Mouse (Mus musculus): ENCODE results near the gene C1ql1.

The C1ql1 gene

DNA sequence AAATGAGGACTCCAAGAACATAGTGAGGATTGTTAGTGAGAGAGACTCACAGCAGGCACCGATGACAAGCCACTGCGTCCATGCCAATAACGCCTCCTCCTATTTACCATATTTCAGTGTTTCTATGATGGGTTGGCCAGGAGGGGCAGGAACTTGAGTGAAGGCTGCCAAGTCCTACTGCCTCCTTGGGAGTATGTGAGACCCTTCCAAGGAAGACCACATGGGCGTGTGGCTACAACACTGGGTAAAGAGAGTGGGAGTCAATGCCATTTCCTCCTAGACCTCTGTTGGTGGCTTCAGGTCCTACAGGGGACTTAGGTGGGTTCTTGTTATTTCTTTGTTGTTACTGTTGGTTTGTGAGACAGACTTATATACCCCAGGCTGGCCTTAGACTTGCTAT, 45.3 kb downstream of the C1ql1 start:
- CTCF ChIA-PET: no interaction called here

GRCm38 (mm10) chr11:102900763-102901162, 45.7 kb downstream of the C1ql1 start, which contains the start of gene Gfap:
Gfap (minus strand) TSS chr11:102900912.
- CTCF ChIA-PET: interaction anchor here (0.6 to 0.7 kb wide), 2 partner anchors 91 to 93 kb away, joined by 3 to 5 read pairs; no protein-coding TSS in a partner anchor

GRCm38 (mm10) chr11:102898408-102898807, 48.1 kb downstream of the C1ql1 start:
- CTCF ChIA-PET: no interaction called here

DNA sequence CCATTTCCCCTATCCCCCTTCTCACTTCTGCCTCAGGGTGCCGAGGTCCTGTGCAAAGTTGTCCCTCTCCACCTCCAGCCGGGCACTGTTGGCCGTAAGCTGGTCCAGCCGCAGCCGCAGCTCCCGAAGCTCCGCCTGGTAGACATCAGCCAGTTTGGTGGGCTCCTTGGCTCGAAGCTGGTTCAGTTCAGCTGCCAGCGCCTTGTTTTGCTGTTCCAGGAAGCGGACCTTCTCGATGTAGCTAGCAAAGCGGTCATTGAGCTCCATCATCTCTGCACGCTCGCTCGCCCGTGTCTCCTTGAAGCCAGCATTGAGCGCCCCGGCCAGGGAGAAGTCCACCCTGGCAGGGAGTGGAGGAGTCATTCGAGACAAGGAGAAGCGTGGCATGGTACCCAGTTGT, 49.8 kb downstream of the C1ql1 start:
- CTCF ChIA-PET: no interaction called here

GRCm38 (mm10) chr11:102895779-102896178, 50.7 kb downstream of the C1ql1 start:
- CTCF ChIA-PET: no interaction called here

DNA sequence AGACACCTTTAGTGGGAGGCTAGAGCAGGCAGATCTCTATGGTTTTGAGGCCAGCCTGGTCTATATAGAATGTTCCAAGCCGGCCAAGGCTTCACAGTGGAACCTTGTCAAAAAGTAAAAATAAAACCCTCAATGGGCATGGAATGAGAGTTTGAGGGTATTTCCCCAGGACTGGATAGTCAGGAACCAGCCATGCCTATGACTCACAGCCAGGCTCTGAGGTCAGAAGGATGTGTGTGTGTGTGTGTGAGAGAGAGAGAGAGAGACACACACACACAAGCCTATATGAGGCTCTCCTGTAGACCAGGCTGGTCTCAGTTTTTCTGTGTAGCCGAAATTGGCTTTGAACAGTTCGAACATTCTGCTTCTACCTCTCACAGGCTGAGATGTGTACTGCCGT, 51.8 kb downstream of the C1ql1 start:
- CTCF ChIA-PET: no interaction called here

DNA sequence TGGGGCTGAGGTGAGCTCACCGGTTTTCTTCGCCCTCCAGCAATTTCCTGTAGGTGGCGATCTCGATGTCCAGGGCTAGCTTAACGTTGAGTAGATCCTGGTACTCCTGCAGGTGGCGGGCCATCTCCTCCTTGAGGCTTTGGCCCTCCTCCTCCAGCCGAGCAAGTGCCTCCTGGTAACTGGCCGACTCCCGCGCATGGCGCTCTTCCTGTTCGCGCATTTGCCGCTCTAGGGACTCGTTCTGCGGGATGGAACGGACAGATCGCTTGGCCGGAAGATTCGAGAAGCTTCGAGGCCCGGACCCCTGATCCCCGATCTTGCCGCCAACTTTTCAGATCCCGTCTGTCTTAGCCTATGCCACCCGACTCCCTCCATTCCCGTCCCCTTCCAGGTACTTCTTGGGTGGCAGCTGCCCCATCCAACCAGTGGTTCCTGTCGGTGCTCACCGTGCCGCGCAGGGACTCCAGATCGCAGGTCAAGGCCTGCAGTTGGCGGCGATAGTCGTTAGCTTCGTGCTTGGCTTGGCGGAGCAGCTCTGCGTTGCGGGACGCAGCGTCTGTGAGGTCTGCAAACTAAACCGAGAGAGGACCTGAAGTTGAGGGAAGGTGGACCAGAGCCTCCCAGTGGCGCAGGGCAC, 53.4 kb downstream of the C1ql1 start:
- CTCF ChIA-PET: interaction anchor here (0.5 kb wide), 1 partner anchor 40 kb away, joined by 5 read pairs; no protein-coding TSS in a partner anchor

GRCm38 (mm10) chr11:102890096-102890495, 56.4 kb downstream of the C1ql1 start:
- CTCF ChIA-PET: no interaction called here

All from spleen, embryonic (tissue).